10 mouse cellular contexts compared by ENCODE assay signal in the genomic region with DNA sequence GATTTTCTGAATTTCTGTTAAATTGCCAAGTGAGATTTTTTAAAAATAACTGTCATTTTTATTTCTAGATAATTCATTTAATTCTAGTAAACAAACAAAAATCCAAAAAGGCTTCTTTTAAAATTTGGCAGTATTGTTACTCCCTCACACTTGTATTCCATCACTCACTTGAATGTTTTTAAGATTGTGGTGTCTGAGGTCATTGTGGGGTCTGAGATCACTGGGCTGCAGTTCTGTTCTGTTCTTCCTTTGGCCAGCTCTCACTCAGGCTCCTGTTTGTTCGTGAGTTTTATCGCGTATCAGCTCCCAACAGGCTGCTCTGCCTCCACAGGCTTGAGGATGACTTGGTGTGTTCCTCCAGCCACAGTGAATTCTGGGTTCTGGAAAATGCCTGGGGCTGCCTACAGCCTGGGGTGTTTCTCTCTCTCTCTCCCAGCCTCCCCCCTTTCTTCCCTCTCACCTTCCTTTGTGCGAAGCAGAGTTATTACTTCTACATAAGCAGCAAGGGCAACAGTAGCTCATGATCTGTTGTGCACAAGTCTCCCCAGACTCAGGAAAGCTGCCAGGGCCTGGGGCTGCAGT. TPM values are rescaled to one million over a fixed set of nuclear protein-coding genes. Genes with fewer than 3 reads are reported as not detected.
DNase-seq lines count a peak whose midpoint lies in the region; ATAC-seq lines count a peak whose summit lies in the region.
"Had no signal": no experiment of that assay in that cellular context is flagged by ENCODE, and none has a peak within 500 bp of the region (broad histone marks: within the 10 kb centered on the region; RNA-seq: fewer than 3 reads in every experiment).

No protein-coding gene starts in this region.

- H3K9ac ChIP-seq in kidney, embryonic 15.5 days = no peak overlapping the region
- no peak overlapping the region; the same call in 1 of the 2 replicates for H3K9ac ChIP-seq in hindbrain, embryonic 13.5 days

- no peak overlapping the region for H3K4me2 ChIP-seq in kidney, embryonic 15.5 days
- no peak overlapping the region for H3K4me2 ChIP-seq in hindbrain, embryonic 13.5 days

- DNase-seq in kidney, adult 8-10 months = no peak
- DNase-seq in midbrain, embryonic 10.5 days (ENCODE audit: low spot score) = no peak
- no peak for DNase-seq in adrenal gland, postnatal 36 days
- DNase-seq in cerebellum, postnatal 36 days = no peak
- DNase-seq in retina, embryonic 14.5 days (ENCODE audit: low spot score) = no peak

- no peaks in the 10 kb centered on the region for H3K27me3 ChIP-seq in kidney, embryonic 15.5 days
- no peaks in the 10 kb centered on the region for H3K27me3 ChIP-seq in hindbrain, embryonic 13.5 days
- H3K27me3 ChIP-seq in midbrain, embryonic 10.5 days (ENCODE audit: low read depth, poor library complexity, severe bottlenecking) = peaks cover 39% of the 10 kb centered on the region
- H3K27me3 ChIP-seq: CH12.LX had no signal

- no peak; the same call in 1 of the 2 replicates for ATAC-seq in kidney, embryonic 15.5 days (replicated peaks; ENCODE audit: low FRiP score)
- peak; percentile 12; the same call in 1 of the 2 replicates for ATAC-seq in common myeloid progenitor, adult 5-6 weeks (replicated peaks; ENCODE audit: low read depth, poor library complexity, severe bottlenecking)
- no peak for ATAC-seq in hindbrain, embryonic 13.5 days (ENCODE audit: low FRiP score)

- H3K27ac ChIP-seq in kidney, embryonic 15.5 days = peak overlapping the region; percentile 67; the same call in 1 of the 2 replicates
- peak overlapping the region; percentile 69 for H3K27ac ChIP-seq in hindbrain, embryonic 13.5 days
- peak overlapping the region; percentile 83 for H3K27ac ChIP-seq in midbrain, embryonic 10.5 days (replicated peaks)

- no peak overlapping the region for H3K4me3 ChIP-seq in kidney, embryonic 15.5 days (replicated peaks)
- H3K4me3 ChIP-seq in hindbrain, embryonic 13.5 days = no peak overlapping the region
- no peak overlapping the region for H3K4me3 ChIP-seq in midbrain, embryonic 10.5 days
- H3K4me3 ChIP-seq: myocyte had no signal

- H3K9me3 ChIP-seq in kidney, embryonic 15.5 days (replicated peaks) = no peaks in the 10 kb centered on the region
- no peaks in the 10 kb centered on the region for H3K9me3 ChIP-seq in hindbrain, embryonic 13.5 days
- 0 out of 2 replicates have a peak, but pooled peaks cover 3% of the 10 kb centered on the region for H3K9me3 ChIP-seq in midbrain, embryonic 10.5 days (replicated peaks)

- peaks cover 14% of the 10 kb centered on the region for H3K4me1 ChIP-seq in kidney, embryonic 15.5 days
- H3K4me1 ChIP-seq in hindbrain, embryonic 13.5 days (replicated peaks) = peaks cover 15% of the 10 kb centered on the region
- H3K4me1 ChIP-seq in midbrain, embryonic 10.5 days = peaks cover 52% of the 10 kb centered on the region

- H3K36me3 ChIP-seq in kidney, embryonic 15.5 days = no peaks in the 10 kb centered on the region
- H3K36me3 ChIP-seq in hindbrain, embryonic 13.5 days = no peaks in the 10 kb centered on the region
- no peaks in the 10 kb centered on the region for H3K36me3 ChIP-seq in midbrain, embryonic 10.5 days

- 48% methylated on average over 4 of the region's 4 CpGs for WGBS in kidney, embryonic 15.5 days
- whole genome bisulfite sequencing in hindbrain, embryonic 13.5 days = 54% methylated on average over 4 of the region's 4 CpGs
- 66% methylated on average over 4 of the region's 4 CpGs for WGBS in midbrain, embryonic 10.5 days

RNA-seq across cellular contexts. Expression of gene Eipr1, which starts 58.2 kb away (rescaled TPM):
- polyA plus RNA-seq in kidney, embryonic 15.5 days (2015; fragmentation: Nextera tagmentation; extraction: Ambion mirVana) = 33.9 and 36.6 TPM in 2 replicates
- total RNA-seq in common myeloid progenitor, adult 5-6 weeks (2017) = 21.7 and 27.4 TPM in 2 replicates
- polyA plus RNA-seq in hindbrain, embryonic 13.5 days (2015; fragmentation: Nextera tagmentation; extraction: Ambion mirVana) = 69.7 and 76.9 TPM in 2 replicates
- polyA plus RNA-seq in midbrain, embryonic 10.5 days (2016; fragmentation: Nextera tagmentation; extraction: Ambion mirVana) = 45.5 and 48.0 TPM in 2 replicates
- 10 to 100 TPM; 16.7 to 20.2 TPM for total RNA-seq in adrenal gland, postnatal 36 days (2021)

RNA-seq across cellular contexts. Expression of gene Trappc12, which starts 59.6 kb away (rescaled TPM):
- 38.6 and 42.5 TPM in 2 replicates for polyA plus RNA-seq in kidney, embryonic 15.5 days (2015; fragmentation: Nextera tagmentation; extraction: Ambion mirVana)
- total RNA-seq in common myeloid progenitor, adult 5-6 weeks (2017) = 57.3 and 57.8 TPM in 2 replicates
- polyA plus RNA-seq in hindbrain, embryonic 13.5 days (2015; fragmentation: Nextera tagmentation; extraction: Ambion mirVana) = 41.9 and 44.0 TPM in 2 replicates
- 36.3 and 40.1 TPM in 2 replicates for polyA plus RNA-seq in midbrain, embryonic 10.5 days (2016; fragmentation: Nextera tagmentation; extraction: Ambion mirVana)
- total RNA-seq in adrenal gland, postnatal 36 days (2021) = 10 to 100 TPM; 35.8 to 43.0 TPM
